Mouse (Mus musculus) bone marrow, adult 2 months (tissue): ENCODE data around the gene Rai14.

Experiments used
- CTCF ChIP-seq: fragments of 200-500 bp; IDR thresholded peaks from 2 replicates; pipeline ENCODE4 v1.5.1; 2011; ENCODE audit warnings: low read length, control low read depth; ENCODE audit not compliant: control insufficient read depth, insufficient read depth
- POLR2A ChIP-seq: fragments of 200-500 bp; IDR thresholded peaks from 2 replicates; pipeline ENCODE4 v1.6.1; 2011; ENCODE audit warnings: low read depth, mild to moderate bottlenecking, control low read depth, low read length, borderline replicate concordance; ENCODE audit not compliant: control insufficient read depth

DNA sequence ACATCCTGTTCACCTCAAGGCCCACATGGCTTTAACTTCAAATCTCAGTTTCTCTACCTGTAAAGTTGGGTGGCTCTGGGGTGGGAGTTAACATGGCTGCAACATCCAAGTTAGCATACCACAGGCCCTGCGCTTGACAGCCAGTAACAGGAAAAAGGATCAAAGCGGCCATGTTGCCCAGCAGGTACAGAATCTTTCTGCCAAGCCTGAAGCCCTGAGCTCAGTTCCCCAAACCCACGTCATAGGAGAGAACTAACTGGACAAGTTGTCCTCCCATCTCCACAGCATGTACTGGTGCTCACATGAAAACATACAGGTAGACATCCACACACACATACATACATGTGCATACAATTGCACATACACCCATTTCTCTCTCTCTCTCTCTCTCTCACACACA, 2.1 kb downstream of the Rai14 start:
- TF ChIP-seq CTCF (no peak), POLR2A (no peak)
